Mouse (Mus musculus) G1E (cell line): Measurements from ENCODE around the gene Gm42957.

ENCODE experiments used
- CTCF ChIP-seq: IDR thresholded peaks from 2 replicates; pipeline ENCODE4 v1.5.1; 2012; ENCODE audit warnings: low read depth, low read length, inconsistent platforms, mixed read lengths
- GATA1 ChIP-seq: IDR thresholded peaks from 2 replicates; pipeline ENCODE4 v1.6.1; 2012; ENCODE audit warnings: borderline replicate concordance, low read length, inconsistent platforms, mixed read lengths
- TAL1 ChIP-seq: conservative IDR thresholded peaks from 2 replicates; pipeline ENCODE4 v1.6.1; 2012; ENCODE audit warnings: low read depth, low read length, inconsistent platforms, mixed read lengths

DNA sequence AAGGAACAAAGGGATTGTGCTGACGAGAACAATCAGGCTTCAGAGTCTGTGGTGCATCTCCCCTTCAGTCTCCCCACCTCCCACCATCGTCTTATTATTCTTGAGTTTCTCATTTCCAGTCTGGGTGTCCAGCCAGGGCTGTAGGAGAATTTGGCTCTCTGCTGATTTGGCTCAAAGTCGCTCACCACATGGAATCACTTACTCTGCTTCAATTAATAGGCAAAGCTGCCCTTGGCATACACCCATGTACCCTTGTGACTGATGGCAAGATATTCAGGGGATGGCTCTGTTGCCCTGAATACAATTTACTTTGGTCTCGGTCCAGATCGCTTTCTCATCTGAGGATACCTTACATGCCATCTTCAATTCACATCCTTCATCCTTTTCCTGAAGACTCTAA lies 32.0 kb upstream of the Gm42957 start:
- TF ChIP-seq CTCF (no peak), GATA1 (no peak), TAL1 (no peak)
